Mouse (Mus musculus) lung, adult 2 months (tissue): ENCODE results near the gene Wdfy1.

Experiments
- CTCF ChIP-seq: fragments of 200-500 bp; IDR thresholded peaks from 2 replicates; pipeline ENCODE4 v1.5.1; 2011; ENCODE audit warnings: mild to moderate bottlenecking, low read length, control low read depth; ENCODE audit not compliant: insufficient read depth
- POLR2A ChIP-seq: fragments of 200-500 bp; IDR thresholded peaks from 2 replicates; pipeline ENCODE4 v1.6.1; 2011; ENCODE audit warnings: low read depth, mild to moderate bottlenecking, control low read depth, low read length, borderline replicate concordance; ENCODE audit errors: extremely low read depth

GRCm38 (mm10) chr1:79675716-79676115, 100.2 kb downstream of the Wdfy1 start:
- TF ChIP-seq CTCF (no peak), POLR2A (no peak)
